Mouse (Mus musculus) liver, postnatal 0 days (tissue): ENCODE measurements around the gene Sh2b1.

Experiments
- CTCF ChIP-seq: sonication (generic); IDR thresholded peaks from 2 replicates; pipeline ENCODE4 v1.5.1; 2016; ENCODE audit warnings: antibody characterized with exemption, low read depth
- EP300 ChIP-seq: IDR thresholded peaks from 2 replicates; pipeline ENCODE4 v1.6.1; 2016; ENCODE audit warnings: antibody characterized with exemption, low read depth, mild to moderate bottlenecking

DNA sequence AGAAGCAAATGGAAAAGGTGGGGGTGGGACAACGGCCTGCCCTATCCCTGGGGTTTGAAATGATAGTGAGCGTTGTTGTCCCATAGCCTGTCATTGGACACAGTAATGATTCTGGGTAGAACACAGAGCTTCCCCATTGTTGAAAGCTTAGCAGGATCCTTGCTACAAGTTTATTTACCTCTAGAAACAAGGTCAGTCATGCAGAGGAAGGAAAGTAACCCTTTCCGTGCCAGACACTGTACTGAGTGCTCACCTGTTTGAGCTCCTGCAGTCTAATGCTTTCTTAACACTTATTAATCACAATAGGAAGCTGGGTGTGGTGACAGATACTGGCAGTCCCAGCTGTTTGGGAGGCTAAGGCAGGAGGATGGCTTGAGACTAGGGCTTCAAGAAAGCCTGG, 39.4 kb downstream of the Sh2b1 start:
- TF ChIP-seq CTCF (no peak), EP300 (no peak)
